Mouse (Mus musculus) T-helper 2 cell (primary cell): ENCODE results near the gene Hspa1l.
"Not testable (repeated sequence)": the region's sequence is repeated elsewhere in the genome, so short reads cannot be mapped to it uniquely, and the experiment has no call there.

Experiments used
- in situ Hi-C: fragments of 300-600 bp; cut with MboI, MseI; formaldehyde crosslinking; loops from one replicate; pipeline ENCODE4 v1.15.1; 2025; ENCODE audit warnings: high pct_unique_total_duplicates

Gene Hspa1l

DNA sequence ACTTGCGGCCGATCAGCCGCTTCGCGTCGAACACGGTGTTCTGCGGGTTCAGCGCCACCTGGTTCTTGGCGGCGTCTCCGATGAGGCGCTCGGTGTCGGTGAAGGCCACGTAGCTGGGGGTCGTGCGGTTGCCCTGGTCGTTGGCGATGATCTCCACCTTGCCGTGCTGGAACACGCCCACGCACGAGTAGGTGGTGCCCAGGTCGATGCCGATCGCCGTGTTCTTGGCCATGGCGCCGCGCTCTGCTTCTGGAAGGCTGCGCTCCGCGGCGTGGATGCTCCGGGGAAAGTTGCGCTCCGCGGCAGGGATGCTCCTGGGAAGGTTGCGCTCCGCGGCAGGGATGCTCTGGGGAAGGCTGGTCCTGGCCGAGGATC is 822 bp upstream of the Hspa1l start:
- in situ Hi-C loops, result not testable (repeated sequence)

DNA sequence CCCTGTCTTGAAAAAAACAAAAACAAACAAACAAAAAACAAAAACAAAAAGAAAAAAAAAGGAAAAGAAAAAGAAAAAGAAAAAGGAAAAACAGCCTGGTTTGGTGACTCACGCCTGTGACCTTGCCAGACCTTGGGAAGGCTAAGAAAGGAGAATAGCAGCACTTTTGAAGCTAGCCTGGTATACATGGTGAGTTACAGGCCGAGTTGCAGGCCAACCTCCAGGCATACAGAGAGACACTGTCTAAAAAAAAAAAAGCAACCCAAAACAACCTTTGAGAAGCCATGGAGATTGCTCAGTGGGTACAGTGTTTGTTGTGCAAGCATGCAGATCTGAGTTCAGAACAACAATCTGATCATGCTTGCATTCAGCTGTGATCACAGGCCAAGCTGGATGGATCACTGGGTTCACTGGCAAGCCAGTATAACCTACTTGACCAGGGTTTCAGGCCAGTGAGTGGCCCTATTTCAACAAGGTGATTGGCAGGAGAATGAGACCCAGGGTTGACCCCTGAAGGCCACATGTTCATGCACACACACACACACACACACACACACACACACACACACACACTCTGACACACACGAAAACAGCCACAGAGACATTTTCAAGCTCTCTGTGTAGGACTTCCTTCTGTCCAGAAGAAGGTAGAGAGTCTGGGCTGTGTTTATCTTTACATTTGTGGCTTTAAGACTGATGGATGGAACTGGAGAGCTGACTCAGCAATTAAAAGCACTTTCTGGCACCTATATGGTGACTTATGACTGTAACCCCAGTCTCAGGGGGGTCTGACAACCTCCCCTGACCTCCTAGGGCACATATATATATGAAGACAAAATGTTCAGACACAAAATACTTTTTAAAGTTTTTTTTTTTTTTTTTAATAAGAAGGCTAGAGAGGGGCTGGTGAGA is 3.3 kb downstream of the Hspa1l start:
- in situ Hi-C loops, result loop anchor here (25.0 kb wide), 1 partner anchor 1986 kb away; the partner anchor contains the start of genes Ppp1r11, Znrd1 and Znrd1as

DNA sequence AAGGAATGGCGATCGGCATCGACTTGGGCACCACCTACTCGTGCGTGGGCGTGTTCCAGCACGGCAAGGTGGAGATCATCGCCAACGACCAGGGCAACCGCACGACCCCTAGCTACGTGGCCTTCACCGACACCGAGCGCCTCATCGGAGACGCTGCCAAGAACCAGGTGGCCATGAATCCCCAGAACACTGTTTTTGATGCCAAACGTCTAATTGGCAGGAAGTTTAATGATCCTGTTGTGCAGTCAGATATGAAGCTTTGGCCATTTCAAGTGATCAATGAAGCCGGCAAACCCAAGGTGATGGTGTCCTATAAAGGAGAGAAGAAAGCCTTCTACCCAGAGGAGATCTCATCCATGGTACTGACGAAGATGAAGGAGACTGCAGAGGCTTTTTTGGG is 4.5 kb downstream of the Hspa1l start:
- in situ Hi-C loops, result loop anchor here (25.0 kb wide), 1 partner anchor 1985 kb away; the partner anchor contains the start of genes Ppp1r11, Znrd1 and Znrd1as

DNA sequence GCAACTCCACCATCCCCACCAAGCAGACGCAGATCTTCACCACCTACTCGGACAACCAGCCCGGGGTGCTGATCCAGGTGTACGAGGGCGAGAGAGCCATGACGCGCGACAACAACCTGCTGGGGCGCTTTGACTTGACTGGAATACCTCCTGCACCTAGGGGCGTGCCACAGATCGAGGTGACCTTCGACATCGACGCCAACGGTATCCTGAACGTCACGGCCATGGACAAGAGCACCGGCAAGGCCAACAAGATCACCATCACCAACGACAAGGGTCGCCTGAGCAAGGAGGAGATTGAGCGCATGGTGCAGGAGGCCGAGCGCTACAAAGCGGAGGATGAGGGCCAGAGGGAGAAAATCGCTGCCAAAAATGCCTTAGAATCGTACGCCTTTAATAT is 5.7 kb downstream of the Hspa1l start:
- in situ Hi-C loops, result loop anchor here (25.0 kb wide), 1 partner anchor 1984 kb away; the partner anchor contains the start of genes Ppp1r11, Znrd1 and Znrd1as

DNA sequence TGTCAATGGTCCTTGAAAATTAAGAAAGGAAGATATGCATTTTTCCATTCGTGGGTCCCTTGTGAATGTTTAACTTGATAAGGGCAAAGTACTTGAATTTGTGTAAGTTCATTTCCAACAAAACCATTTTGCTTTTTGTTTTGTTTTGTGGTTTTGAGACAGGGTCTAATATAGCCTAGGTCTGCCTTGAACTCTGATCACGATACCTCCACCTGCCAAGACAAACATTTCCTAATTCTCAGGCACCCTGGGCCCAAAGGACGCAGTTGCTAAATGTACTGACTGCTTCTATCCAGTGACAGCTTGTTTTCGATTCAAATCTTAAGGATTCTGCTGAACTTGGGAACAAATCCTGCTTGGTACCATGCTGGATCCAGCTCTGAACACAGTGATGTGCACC is 7.1 kb downstream of the Hspa1l start:
- in situ Hi-C loops, result loop anchor here (25.0 kb wide), 1 partner anchor 1983 kb away; the partner anchor contains the start of genes Ppp1r11, Znrd1 and Znrd1as

DNA sequence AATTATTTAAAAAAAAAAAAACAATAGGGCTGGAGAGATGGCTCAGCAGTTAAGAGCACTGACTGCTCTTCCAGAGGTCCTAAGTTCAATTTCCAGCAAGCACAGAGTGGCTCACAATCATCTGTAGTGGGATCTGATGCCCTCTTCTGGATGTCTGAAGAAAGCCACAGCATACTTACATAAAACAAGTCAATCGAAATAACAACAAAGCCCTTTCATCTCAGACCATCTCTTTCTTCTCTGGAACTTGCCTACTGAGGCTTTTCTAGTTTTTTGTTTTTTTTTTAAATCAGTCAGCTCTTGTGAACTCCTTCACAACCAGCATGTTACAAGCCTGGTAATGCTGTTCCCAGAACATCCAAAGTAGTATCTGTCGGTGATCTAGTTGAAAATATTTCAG is 8.2 kb downstream of the Hspa1l start:
- in situ Hi-C loops, result loop anchor here (25.0 kb wide), 1 partner anchor 1982 kb away; the partner anchor contains the start of genes Ppp1r11, Znrd1 and Znrd1as

DNA sequence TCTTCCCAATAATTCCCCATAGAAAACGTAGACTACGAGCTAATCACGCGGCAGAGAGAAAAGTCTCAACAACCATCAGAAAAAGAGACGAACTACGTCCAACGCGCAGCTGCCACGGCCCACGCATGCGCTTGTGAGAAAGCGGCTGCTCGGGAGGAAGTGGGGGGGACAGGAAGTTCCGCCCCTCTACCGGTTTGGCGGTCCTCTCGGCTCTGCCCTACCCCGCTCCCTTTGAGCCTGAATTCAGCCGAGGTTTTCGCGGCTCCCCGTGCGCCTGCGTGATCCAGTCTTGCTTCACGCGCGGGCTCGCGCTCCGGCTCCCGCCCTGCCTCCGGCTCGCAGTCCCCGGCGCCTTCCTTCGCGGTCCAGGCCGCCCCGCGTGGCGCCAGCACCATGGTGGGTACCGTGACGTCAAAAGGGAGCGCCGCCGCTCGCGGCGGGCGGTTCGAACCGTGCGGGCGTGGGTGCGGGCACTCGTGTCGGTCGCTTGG is 9.2 kb downstream of the Hspa1l start, which contains the start of gene Lsm2:
Gene Lsm2 (plus strand): TSS at position 173 of the 491 bp plus-strand sequence.
- in situ Hi-C loops, result loop anchor here (25.0 kb wide), 1 partner anchor 1981 kb away; the partner anchor contains the start of genes Ppp1r11, Znrd1 and Znrd1as

DNA sequence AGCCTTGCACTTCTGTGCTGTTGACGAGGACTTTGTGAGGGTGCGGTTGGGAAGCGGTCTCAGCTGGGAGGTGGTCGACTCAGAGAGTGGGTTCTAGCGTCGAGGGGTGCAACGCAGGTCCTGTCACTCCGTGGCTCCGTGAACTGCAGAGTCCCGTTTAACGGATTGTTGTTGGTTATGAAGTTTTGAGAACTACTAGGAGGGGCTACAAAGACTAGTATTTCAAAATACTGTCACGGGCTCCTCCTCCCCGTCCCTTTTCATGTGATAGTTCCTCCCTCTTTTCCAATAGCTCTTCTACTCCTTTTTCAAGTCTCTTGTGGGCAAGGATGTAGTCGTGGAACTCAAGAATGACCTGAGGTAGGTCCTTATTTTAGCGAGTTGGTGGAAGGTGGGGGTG is 9.8 kb downstream of the Hspa1l start:
- in situ Hi-C loops, result loop anchor here (25.0 kb wide), 1 partner anchor 1980 kb away; the partner anchor contains the start of genes Ppp1r11, Znrd1 and Znrd1as

DNA sequence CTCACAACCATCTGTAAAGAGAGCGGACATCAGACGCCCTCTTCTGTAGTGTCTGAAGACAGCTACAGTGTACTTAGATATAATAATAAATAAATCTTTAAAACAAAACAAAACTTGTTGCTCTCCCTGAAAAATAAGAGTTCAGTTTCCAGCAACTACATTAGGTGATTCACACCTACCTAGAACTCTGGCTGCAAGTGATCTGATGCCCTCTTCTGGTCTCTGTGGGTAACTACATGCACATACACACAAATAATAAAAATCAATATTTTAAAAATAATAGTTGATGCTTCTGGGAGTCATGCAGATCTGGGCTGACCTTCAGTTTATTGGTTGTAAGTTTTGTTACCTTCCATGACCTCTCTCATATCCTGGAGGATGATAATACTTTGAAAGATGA is 11.7 kb downstream of the Hspa1l start:
- in situ Hi-C loops, result loop anchor here (25.0 kb wide), 1 partner anchor 1978 kb away; the partner anchor contains the start of genes Ppp1r11, Znrd1 and Znrd1as

DNA sequence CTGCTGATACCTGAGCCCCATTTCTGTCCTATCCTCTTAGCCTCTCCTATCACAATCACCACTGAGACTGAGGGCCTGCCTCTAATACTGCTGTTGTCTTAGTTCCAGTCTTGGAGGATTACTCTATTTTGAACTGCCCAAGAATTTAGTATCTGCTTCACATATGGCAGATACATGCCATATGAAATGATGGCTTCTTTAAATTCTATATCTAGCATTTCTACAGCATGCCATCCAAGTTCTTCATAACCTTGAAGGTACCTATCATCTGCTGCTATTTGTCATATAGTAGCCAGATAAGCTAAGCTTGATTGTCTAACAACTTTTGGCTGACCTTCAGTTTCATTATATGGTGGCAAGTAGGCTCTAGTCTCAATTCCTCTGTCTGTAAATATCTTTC is 22.2 kb downstream of the Hspa1l start:
- in situ Hi-C loops, result loop anchor here (25.0 kb wide), 1 partner anchor 1968 kb away; the partner anchor contains the start of genes Ppp1r11, Znrd1 and Znrd1as

DNA sequence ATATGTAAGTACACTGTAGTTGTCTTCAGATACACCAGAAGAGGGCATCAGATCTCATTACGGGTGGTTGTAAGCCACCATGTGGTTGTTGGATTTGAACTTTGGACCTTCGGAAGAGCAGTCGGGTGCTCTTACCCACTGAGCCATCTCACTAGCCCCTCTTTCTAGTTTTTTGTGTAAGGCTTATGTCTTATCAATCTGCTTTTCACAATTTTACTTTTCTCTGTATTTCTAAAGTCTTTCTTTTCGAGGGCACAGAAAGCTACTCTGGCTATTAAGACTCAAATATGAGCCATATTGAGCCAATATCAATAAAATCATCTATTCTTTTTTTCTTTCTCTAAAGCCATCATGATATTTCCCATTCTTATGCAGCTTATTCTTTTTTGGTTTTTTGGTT is 22.7 kb downstream of the Hspa1l start:
- in situ Hi-C loops, result loop anchor here (25.0 kb wide), 1 partner anchor 1967 kb away; the partner anchor contains the start of genes Ppp1r11, Znrd1 and Znrd1as

DNA sequence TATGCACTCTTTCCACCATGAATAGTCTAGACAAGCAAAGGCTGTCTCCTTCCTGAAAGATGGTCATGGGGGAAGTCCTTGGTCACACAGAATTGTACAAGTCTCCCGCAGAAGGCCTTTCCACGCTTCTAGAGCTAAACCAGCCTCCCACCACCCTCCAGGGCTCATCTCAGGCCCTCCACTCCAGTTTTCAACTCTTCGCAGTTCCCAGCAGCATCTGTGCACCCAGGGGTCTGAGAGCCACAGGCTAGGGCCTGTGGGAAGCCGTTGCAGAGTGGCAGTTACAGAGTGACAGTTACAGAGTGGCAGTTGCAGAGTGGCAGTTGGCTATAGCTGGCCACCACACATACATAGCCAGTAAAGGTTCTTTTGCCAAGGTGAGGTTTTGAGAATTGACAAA is 23.4 kb downstream of the Hspa1l start:
- in situ Hi-C loops, result loop anchor here (25.0 kb wide), 1 partner anchor 1966 kb away; the partner anchor contains the start of genes Ppp1r11, Znrd1 and Znrd1as

DNA sequence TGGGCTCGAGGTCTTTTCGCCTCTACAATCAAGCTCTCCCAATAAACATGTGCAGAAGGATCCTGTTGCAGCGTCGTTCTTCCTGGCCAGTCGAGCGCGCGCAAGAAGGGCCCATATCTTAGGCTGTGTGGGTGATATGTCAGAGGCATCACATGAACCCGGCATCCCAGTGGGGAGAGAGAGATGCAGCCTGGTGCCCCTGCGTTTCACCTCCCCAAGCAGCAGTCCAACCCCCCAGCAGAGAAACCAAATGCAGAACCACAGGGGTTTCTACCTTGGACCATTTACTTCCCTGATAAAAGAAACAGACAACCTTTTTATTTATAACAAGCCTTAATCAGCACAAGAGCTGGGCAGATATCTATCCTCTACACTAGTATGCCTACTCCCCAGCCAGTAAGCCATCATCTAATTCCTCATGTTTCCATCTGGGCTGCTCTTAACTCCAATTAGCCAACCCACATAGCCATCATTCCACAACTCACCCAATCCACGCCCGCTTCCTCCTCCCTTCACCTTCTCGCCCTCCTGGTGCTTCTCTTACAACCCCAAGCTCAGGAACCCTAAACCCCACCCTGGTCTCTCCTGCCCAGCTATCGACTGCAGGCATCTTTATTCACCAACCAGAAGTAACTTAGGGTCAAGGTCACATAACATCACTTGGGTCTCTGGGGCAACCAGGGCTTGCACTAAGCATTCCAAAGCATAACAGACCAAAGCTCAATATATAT is 24.1 kb downstream of the Hspa1l start:
- in situ Hi-C loops, result loop anchor here (25.0 kb wide), 1 partner anchor 1966 kb away; the partner anchor contains the start of genes Ppp1r11, Znrd1 and Znrd1as

DNA sequence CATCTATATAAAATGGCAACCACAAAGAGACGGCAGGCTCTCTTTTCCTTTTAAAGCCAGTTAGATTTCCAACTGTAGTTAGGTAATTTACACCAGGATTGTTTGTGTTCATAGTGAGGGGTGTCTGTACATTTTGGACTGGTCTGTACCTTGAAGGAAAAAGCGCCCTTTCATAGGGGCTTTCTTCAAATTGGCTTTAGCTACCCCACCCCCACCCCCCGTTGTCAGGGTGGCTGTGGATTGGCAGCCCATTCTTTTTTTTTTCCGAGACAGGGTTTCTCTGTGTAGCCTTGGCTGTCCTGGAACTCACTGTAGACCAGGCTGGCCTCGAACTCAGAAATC is 24.6 kb downstream of the Hspa1l start:
- in situ Hi-C loops, result loop anchor here (25.0 kb wide), 1 partner anchor 1965 kb away; the partner anchor contains the start of genes Ppp1r11, Znrd1 and Znrd1as

DNA sequence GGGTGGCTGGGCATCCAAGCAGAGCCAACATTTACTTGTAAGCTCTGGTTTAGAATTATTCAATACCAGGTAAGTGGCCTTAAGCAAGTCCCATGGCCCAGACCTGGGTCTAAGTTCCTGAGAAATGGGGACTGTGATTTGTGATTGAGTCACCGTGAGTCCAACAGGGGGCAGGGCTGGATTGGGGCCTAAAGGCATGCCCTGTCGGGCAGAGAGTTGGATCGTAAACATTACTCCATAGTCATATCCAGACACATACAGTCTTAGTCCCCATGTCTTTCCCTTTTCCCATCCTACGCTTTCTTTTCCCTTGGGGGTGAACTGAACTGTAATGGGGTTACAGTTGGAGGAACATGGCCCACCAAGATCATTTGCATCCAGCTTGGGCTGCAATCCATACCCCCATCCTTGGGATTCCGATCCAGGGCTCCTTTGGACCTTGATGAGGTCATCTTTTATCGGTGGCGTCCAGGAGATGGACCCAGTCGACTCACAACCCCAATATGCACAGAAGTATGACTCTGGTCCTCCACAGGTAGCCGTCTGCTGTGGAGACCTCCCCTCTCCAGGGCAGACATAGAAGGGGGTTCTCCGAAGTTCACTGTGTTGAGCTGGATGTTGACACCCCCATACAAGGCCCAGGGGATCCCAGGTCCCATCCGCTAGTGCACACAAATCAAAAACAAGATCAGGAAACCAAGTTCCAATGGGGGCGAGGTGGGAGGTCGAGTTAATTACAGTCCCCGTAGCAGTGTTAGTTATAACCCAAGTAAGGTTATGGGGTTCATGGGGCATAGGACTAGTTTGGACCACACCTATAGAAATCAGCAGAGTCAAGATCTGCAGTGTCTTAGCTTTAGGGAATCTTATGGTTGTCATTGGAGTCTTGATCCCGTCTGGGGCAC is 26.3 kb downstream of the Hspa1l start:
- in situ Hi-C loops, result loop anchor here (25.0 kb wide), 1 partner anchor 1964 kb away; the partner anchor contains the start of genes Ppp1r11, Znrd1 and Znrd1as

DNA sequence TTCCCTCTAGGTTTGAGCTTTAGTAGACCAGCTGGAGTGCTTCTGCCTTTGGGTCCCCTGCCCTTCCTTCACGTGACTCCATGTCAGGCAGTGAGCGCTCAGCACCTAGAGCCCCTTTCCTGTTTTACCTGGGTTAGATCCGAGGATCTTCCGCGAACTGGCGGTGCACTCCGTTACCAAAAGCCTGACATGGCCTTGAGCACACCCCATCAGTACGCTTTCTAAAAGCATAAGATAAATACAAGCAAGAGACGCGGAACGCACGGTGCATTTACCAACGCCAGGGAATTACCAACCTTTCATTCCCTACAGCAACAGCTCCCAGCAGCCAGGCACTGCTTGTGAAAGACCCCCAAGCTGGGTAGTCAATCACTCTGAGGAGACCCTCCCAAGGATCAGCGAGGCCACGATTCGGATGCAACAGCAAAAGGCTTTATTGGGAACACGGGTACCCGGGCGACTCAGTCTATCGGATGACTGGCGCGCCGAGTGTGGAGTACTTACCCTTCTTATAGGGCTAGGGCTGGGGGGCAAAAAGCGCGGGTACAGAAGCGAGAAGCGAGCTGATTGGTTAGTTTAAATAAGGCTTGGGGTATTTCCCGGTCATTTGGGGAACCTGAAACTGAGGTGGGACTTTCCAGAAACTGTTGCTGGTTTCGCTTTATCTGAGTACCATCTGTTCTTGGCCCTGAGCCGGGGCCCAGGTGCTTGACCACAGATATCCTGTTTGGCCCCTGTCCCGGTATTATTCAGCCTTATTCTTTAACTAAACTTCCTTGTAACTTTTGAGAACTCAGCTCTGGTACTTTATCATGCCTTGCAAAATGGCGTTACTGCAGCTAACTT is 27.6 kb downstream of the Hspa1l start:
- in situ Hi-C loops, result loop anchor here (10.0 to 25.0 kb wide), 2 partner anchors 115 to 1962 kb away; partner anchors contain the start of genes Ly6g5b, Ppp1r11, Znrd1 and Znrd1as

DNA sequence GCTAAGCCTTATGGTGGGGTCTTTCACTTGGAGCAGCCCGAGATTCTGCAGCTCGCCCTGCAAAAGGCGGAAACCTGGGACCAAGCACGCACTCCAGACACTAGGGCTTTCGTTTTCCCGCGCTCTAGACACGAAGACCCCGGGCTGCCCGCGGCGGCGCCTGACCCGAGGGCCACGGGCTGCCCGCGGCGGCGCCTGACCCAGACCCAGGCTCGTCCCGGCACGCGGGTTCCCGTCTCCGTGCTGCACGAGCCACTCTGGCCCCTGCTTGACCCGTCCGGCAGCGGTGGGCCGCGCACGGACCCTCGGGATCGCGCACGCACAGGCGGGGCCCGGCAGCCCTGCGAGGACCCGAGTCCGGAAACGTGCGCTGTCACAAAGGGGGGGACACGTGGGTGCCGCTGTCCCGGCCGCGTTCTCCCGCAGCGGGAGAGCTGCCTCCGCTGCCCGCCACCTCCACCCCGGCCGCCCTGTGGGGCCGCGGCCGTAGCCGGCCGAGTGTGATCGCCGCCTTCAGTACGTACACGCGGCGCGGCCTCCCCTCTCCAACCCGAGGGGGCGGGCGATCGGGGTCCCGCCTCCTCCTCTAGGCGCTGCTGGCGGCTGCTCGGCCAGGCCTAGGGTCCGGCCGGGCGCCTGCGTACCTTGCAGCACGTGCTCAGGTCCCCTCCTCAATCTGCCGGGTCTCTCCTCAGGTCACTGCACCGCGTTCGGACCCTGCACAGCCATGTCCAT is 28.4 kb downstream of the Hspa1l start, which contains the start of gene Vars:
Gene Vars (plus strand): TSS at position 271 of the 735 bp plus-strand sequence.
- in situ Hi-C loops, result loop anchor here (10.0 kb wide), 1 partner anchor 114 kb away; the partner anchor contains the start of gene Ly6g5b
